Comparison of ENCODE assay signal across 8 mouse cellular contexts in genomic region chr10:29532821-29533715, GRCm38 (mm10). TPM values are rescaled to one million over a fixed set of nuclear protein-coding genes. Genes with fewer than 3 reads are reported as not detected.
DNase-seq lines count a peak whose midpoint lies in the region; ATAC-seq and TF ChIP-seq lines count a peak whose summit lies in the region.

No protein-coding gene starts in this region.

- peaks cover 43% of the 10 kb centered on the region for H3K27me3 ChIP-seq in liver, postnatal 0 days (ENCODE audit: insufficient read depth, low read length)

- peak; percentile 90 for TF ChIP-seq CTCF in layer of hippocampus, adult 2 months (conservative IDR thresholded peaks at IDR 0.05)
- peak; percentile 62 for TF ChIP-seq CTCF in liver, postnatal 0 days (IDR thresholded peaks at IDR 0.05; ENCODE audit: low read depth)
- TF ChIP-seq CTCF in olfactory bulb, adult 2 months (IDR thresholded peaks at IDR 0.05; ENCODE audit: insufficient read depth, low read depth, low read length), result peak; percentile 79

- H3K4me2 ChIP-seq in liver, postnatal 0 days (ENCODE audit: low read depth, low read length), result peak overlapping the region; percentile 77

- H3K4me3 ChIP-seq in layer of hippocampus, adult 2 months, result peak overlapping the region; percentile 84
- H3K4me3 ChIP-seq in liver, postnatal 0 days (ENCODE audit: low read depth, low read length), result peak overlapping the region; percentile 55; the same call in 1 of the 2 replicates
- peak overlapping the region; percentile 92 for H3K4me3 ChIP-seq in olfactory bulb, adult 2 months (ENCODE audit: insufficient read depth, low read depth, low read length)

- no peaks in the 10 kb centered on the region for H3K9me3 ChIP-seq in liver, postnatal 0 days (ENCODE audit: low read length)

- TF ChIP-seq POLR2A in olfactory bulb, adult 2 months (IDR thresholded peaks at IDR 0.05; ENCODE audit: insufficient read depth, low read depth, low read length), result no peak

- no peak overlapping the region for H3K9ac ChIP-seq in liver, postnatal 0 days (replicated peaks)

- no peak for TF ChIP-seq EP300 in liver, postnatal 0 days (IDR thresholded peaks at IDR 0.05; ENCODE audit: low read depth)

- 2% methylated on average over 30 of the region's 30 CpGs for WGBS in liver, postnatal 0 days (ENCODE audit: insufficient replicate concordance)
- WGBS in olfactory bulb, adult 2 months, result 1% methylated on average over 30 of the region's 30 CpGs

- no peaks in the 10 kb centered on the region for H3K4me1 ChIP-seq in liver, postnatal 0 days (ENCODE audit: insufficient read depth)
- H3K4me1 ChIP-seq in olfactory bulb, adult 2 months (ENCODE audit: control insufficient read depth, insufficient read depth, low read length), result peaks cover 12% of the 10 kb centered on the region; the same call in 1 of the 2 replicates

- ATAC-seq in hematopoietic stem cell, adult 5-6 weeks (replicated peaks in 1 of 2; ENCODE audit: insufficient read depth in 1 of 2, low FRiP score in 2 of 2, low TSS enrichment in 1 of 2, low read depth in 1 of 2, poor library complexity in 2 of 2, severe bottlenecking in 2 of 2), result peak; percentile 71 to 79
- no peak for ATAC-seq in liver, postnatal 0 days

- peak overlapping the region; percentile 91 for H3K27ac ChIP-seq in layer of hippocampus, adult 2 months
- no peak overlapping the region for H3K27ac ChIP-seq in liver, postnatal 0 days (ENCODE audit: low read depth)
- H3K27ac ChIP-seq in olfactory bulb, adult 2 months (ENCODE audit: insufficient read depth, low read depth, low read length), result no peak overlapping the region

- H3K36me3 ChIP-seq in liver, postnatal 0 days (replicated peaks; ENCODE audit: insufficient read depth, low read length), result no peaks in the 10 kb centered on the region

- peak; percentile 80 for DNase-seq in Muller cell, postnatal 12 days (ENCODE audit: inconsistent ontology term)
- DNase-seq in cerebellum, adult 9-11 months, result peak; percentile 54
- peak; percentile 44 to 92 for DNase-seq in frontal cortex, adult 2 months (ENCODE audit: extremely low spot score in 1 of 2, low spot score in 1 of 2)
- peak; percentile 86 for DNase-seq in layer of hippocampus, adult 2 months (ENCODE audit: low spot score in 2 of 2)
- peak; percentile 66 for DNase-seq in liver, postnatal 0 days
- DNase-seq in thymus, postnatal 4 days, result peak; percentile 58

RNA-seq across cellular contexts. Expression of gene Rspo3, which starts 2.6 kb away (rescaled TPM):
- 9.3 and 10.8 TPM in 2 replicates for polyA plus RNA-seq in frontal cortex, adult 2 months (2012; rRNA removed)
- not detected in 2 replicates for total RNA-seq in hematopoietic stem cell, adult 5-6 weeks (2017)
- total RNA-seq in layer of hippocampus, adult 2 months (2021), result 10 to 100 TPM; 12.5 to 13.0 TPM
- polyA plus RNA-seq in liver, postnatal 0 days (2015; fragmentation: Nextera tagmentation; extraction: Ambion mirVana), result 4.7 and 4.9 TPM in 2 replicates
- polyA plus RNA-seq in olfactory bulb, adult 2 months (2012; ENCODE audit: insufficient read depth, insufficient read length, low replicate concordance, missing spikeins), result not detected in 2 replicates
